Mouse (Mus musculus) lung, postnatal 0 days (tissue): ENCODE measurements at regions not wholly inside any gene's neighbourhood (a gene's known extent, or its start where the extent isn't known, plus 50 kb on each side); places are given as distances from the start of the nearest gene placed in this dataset.

Experiments used
- CTCF ChIP-seq: IDR thresholded peaks from 2 replicates; pipeline ENCODE4 v1.5.1; 2016; ENCODE audit warnings: antibody characterized with exemption, mild to moderate bottlenecking
- EP300 ChIP-seq: IDR thresholded peaks from 2 replicates; pipeline ENCODE4 v1.6.1; 2016; ENCODE audit warnings: antibody characterized with exemption, mild to moderate bottlenecking, control low read depth

DNA sequence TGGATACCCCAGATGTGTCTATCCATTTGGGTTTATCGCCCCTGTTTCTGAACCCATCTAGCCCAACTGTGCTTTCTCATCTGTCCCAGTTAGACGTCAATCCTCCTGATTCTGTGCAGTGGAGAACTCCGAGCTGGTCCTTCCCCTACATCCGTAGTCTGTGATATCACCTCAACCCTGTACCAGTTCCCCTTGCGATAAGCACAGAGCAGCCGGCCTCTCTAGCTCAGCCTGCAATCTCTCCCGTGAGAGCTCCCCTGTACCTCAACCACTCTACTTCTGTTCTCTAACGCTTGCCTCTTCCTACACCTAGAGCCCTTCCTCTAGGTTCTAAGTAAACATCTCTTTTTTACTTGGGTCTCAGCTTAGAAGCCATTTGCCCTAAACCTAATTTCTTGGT lies 211.5 kb downstream of the Galc start:
- TF ChIP-seq CTCF: no peak
- no peak for TF ChIP-seq EP300
